Mouse (Mus musculus) kidney, adult 2 months (tissue): ENCODE results near the gene Tns3. TPM values are rescaled to one million over a fixed set of nuclear protein-coding genes. Genes with fewer than 3 reads are reported as not detected.

Experiments used
- DNase-seq: peaks from one replicate; pipeline ENCODE4 v3.0.0; 2021
- H3K27ac ChIP-seq: fragments of 200-500 bp; 2 replicates; pipeline ENCODE4 v1.5.1; 2012; ENCODE audit warnings: low read depth, low read length, control low read depth, inconsistent platforms; ENCODE audit not compliant: insufficient read depth
- H3K27me3 ChIP-seq: fragments of 200-500 bp; replicated peaks from 2 replicates; pipeline ENCODE4 v1.6.1; 2012; ENCODE audit warnings: mild to moderate bottlenecking, moderate library complexity, low read length, inconsistent platforms; ENCODE audit not compliant: control insufficient read depth, insufficient read depth
- H3K36me3 ChIP-seq: fragments of 200-500 bp; 2 replicates; pipeline ENCODE4 v1.6.1; 2012; ENCODE audit warnings: mild to moderate bottlenecking, moderate library complexity, low read length, inconsistent platforms; ENCODE audit not compliant: control insufficient read depth, insufficient read depth
- H3K4me1 ChIP-seq: fragments of 200-500 bp; 2 replicates; pipeline ENCODE4 v1.6.1; 2011; ENCODE audit warnings: low read length; ENCODE audit not compliant: control insufficient read depth, insufficient read depth
- H3K4me3 ChIP-seq: fragments of 200-500 bp; 2 replicates; pipeline ENCODE4 v1.5.1; 2011; ENCODE audit warnings: mild to moderate bottlenecking, low read depth, low read length, control low read depth; ENCODE audit not compliant: insufficient read depth
- CTCF ChIP-seq: fragments of 200-500 bp; conservative IDR thresholded peaks from 2 replicates; pipeline ENCODE4 v1.5.1; 2011; ENCODE audit warnings: low read depth, mild to moderate bottlenecking, control low read depth, low read length, moderate library complexity, mixed read lengths; ENCODE audit not compliant: insufficient read depth, insufficient read length
- POLR2A ChIP-seq: fragments of 200-500 bp; IDR thresholded peaks from one replicate; pipeline ENCODE4 v1.6.1; 2011; ENCODE audit warnings: low read depth, low read length, control low read depth
- WGBS: fragments of 180-500 bp; shearing (Covaris S2); methylation state at CpG from one replicate; pipeline ENCODE4 v1.1.7; 2018; 5-methylcytosine and 5-hydroxymethylcytosine counted together
- polyA plus RNA-seq: library from polyadenylated mRNA; depleted of rRNA; stranded (reverse); fragments of >200 nt; gene quantifications from 2 replicates; pipeline ENCODE4 v1.2.3, GENCODE M21; 2012

Gene Tns3
- polyA plus RNA-seq, 1 experiment = 63.7 TPM

GRCm38 (mm10) chr11:8457951-8458350 lies 206.4 kb downstream of the Tns3 start:
- no peaks in the 10 kb centered on the region for H3K36me3 ChIP-seq
- no peak for TF ChIP-seq POLR2A
- no peak for TF ChIP-seq CTCF
- peak; percentile 67 for DNase-seq
- H3K27ac ChIP-seq = peak overlapping the region; percentile 60; the same call in 1 of the 2 replicates
- 45% methylated on average over 5 of the region's 5 CpGs for WGBS
- H3K27me3 ChIP-seq = no peaks in the 10 kb centered on the region
- H3K4me3 ChIP-seq = no peak overlapping the region
- H3K4me1 ChIP-seq = 0 out of 2 replicates have a peak, but pooled peaks cover 3% of the 10 kb centered on the region

GRCm38 (mm10) chr11:8456586-8457285 lies 207.6 kb downstream of the Tns3 start:
- TF ChIP-seq CTCF = no peak
- no peak for TF ChIP-seq POLR2A
- Histone ChIP-seq H3K4me3 (no peak overlapping the region), H3K27ac (peak overlapping the region; percentile 25; the same call in 1 of the 2 replicates), H3K36me3 (no peaks in the 10 kb centered on the region; the same call in 1 of the 2 replicates), H3K4me1 (0 out of 2 replicates have a peak, but pooled peaks cover 3% of the 10 kb centered on the region), H3K27me3 (no peaks in the 10 kb centered on the region)
- WGBS = 55% methylated on average over 9 of the region's 9 CpGs
- DNase-seq = no peak

DNA sequence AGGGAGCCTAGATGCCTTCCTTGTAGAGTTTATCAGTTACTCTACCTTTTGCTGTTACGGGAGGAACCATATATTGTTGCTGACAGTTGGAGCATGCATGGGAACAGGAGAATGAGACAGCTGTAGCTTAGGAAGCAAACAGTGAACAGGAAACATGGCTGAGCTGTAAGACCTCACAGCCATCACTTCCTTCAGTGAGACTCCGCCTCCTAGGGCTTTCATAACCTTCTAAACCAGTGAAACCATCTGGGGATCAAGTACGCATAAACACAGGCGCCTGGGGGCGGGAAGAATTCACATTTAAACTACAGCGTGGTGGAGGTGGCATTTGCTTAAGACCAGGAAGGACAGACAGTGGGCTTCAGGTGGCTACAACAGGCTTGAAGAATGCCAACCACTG lies 208.7 kb downstream of the Tns3 start:
- Histone ChIP-seq H3K4me1 (0 out of 2 replicates have a peak, but pooled peaks cover 3% of the 10 kb centered on the region), H3K27me3 (no peaks in the 10 kb centered on the region), H3K4me3 (no peak overlapping the region), H3K27ac (peak overlapping the region; percentile 25; the same call in 1 of the 2 replicates), H3K36me3 (no peaks in the 10 kb centered on the region; the same call in 1 of the 2 replicates)
- WGBS = 79% methylated on average over 6 of the region's 6 CpGs
- DNase-seq = no peak
- no peak for TF ChIP-seq CTCF
- TF ChIP-seq POLR2A = no peak

DNA sequence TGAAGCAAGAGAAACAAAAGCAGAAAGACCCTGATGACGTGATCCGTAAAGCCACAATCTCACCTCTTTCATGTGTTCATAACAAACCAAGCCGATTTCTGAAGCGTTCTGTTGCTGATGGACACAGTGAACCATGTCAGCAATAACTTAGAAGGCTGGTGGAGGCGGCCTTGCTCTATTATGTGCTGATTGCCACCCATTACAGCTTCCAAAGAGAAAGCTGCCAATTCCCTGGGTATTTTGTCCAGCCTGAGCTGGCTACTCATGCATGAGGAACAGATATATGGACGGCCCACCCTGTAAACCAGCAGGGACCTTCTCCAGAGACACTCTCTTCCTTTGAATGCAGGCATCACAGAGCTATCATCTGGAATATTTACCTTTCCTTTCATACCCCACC lies 211.1 kb downstream of the Tns3 start:
- WGBS = 60% methylated on average over 6 of the region's 6 CpGs
- TF ChIP-seq CTCF = no peak
- TF ChIP-seq POLR2A = no peak
- DNase-seq = no peak

DNA sequence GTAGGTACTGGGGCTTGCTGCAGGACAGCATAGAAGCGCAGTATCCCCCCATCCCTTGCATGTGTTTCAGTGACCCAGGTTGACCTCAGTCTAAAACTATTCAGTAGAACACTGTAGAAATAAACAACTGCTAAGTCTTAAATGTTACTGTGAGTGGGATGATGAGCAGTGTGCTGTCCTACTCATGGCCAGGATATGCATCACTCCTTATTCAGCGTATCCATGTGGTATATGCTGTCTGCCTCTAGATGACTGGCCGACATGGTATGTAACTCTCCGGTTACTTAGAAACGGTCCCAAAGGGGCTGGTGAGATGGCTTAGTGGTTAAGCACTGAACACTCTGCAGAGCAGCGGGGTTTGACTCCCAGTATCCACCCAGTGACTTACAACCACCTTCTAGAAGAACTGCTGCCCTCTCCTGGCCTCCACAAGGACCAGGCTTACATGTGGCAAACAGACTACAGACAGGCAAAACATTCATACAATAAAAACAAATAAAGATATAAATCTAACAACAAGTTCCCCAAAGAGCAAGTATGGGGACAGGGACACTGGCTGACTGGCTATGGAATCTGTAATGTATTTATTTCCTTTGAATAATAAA lies 212.6 kb downstream of the Tns3 start:
- no peak overlapping the region for H3K4me3 ChIP-seq
- H3K36me3 ChIP-seq = peaks cover 2% of the 10 kb centered on the region; the same call in 1 of the 2 replicates
- TF ChIP-seq CTCF (peak; percentile 33; the same call in 1 of the 2 replicates), POLR2A (no peak)
- DNase-seq = no peak
- 0 out of 2 replicates have a peak, but pooled peaks cover 3% of the 10 kb centered on the region for H3K4me1 ChIP-seq
- WGBS = 80% methylated on average over 6 of the region's 6 CpGs
- H3K27ac ChIP-seq = no peak overlapping the region
- no peaks in the 10 kb centered on the region for H3K27me3 ChIP-seq

More for the DNA sequence above, 211.1 kb downstream of the Tns3 start:
- peaks cover 2% of the 10 kb centered on the region; the same call in 1 of the 2 replicates for H3K36me3 ChIP-seq
- no peak overlapping the region for H3K4me3 ChIP-seq
- H3K4me1 ChIP-seq = 0 out of 2 replicates have a peak, but pooled peaks cover 3% of the 10 kb centered on the region
- H3K27ac ChIP-seq = no peak overlapping the region
- no peaks in the 10 kb centered on the region for H3K27me3 ChIP-seq

- no peaks in the 10 kb centered on the region for H3K27me3 ChIP-seq
- no peak for TF ChIP-seq CTCF
- TF ChIP-seq POLR2A = no peak
- peaks cover 3% of the 10 kb centered on the region for H3K36me3 ChIP-seq
- no peak overlapping the region for H3K4me3 ChIP-seq
- H3K4me1 ChIP-seq = no peaks in the 10 kb centered on the region
- WGBS = 52% methylated on average over 4 of the region's 4 CpGs
- no peak overlapping the region for H3K27ac ChIP-seq
- DNase-seq = peak; percentile 52
Observed at GRCm38 (mm10) chr11:8450540-8450939, 213.8 kb downstream of the Tns3 start.

DNA sequence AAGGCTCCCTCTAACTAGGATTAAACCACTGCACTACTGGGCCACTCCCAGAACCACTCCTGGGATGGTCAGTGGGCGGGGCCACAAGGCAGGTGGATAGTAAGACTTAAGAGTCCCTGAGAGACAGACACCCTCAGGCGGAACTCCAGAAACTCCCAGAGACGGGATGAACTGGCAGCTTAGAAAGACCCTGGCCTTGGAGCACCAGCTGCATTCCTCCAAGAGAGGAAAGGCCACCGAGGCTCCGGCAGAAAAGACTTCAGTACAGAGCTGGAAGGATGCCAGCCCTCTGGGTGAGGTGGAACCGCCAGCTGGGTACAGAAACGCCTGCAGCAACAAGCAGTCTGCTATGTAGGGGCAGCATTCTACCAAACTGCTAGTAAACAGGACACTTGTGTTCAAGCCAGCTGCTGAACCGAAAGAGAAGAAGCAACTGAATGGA lies 218.4 kb downstream of the Tns3 start:
- no peak overlapping the region for H3K4me3 ChIP-seq
- peaks cover 4% of the 10 kb centered on the region for H3K36me3 ChIP-seq
- no peaks in the 10 kb centered on the region for H3K27me3 ChIP-seq
- H3K4me1 ChIP-seq = no peaks in the 10 kb centered on the region
- DNase-seq = peak; percentile 81
- 17% methylated on average over 8 of the region's 8 CpGs for WGBS
- no peak for TF ChIP-seq POLR2A
- no peak for TF ChIP-seq CTCF
- H3K27ac ChIP-seq = peak overlapping the region; percentile 61
